Mouse (Mus musculus): Measurements from ENCODE around the gene Fam71e2. TPM values are rescaled to one million over a fixed set of nuclear protein-coding genes. Genes with fewer than 3 reads are reported as not detected.

The Fam71e2 gene
- polyA plus RNA-seq, 1 experiment from 2014 or later, result not detected

- no peak overlapping the region for H3K9ac ChIP-seq (replicated peaks; ENCODE audit: low read depth, low read length)
- peaks cover 17% of the 10 kb centered on the region for H3K36me3 ChIP-seq (ENCODE audit: control insufficient read depth, insufficient read depth, low read length)
- H3K9me3 ChIP-seq (ENCODE audit: control insufficient read depth, low read depth, low read length), result no peaks in the 10 kb centered on the region
- no peak overlapping the region for H3K4me3 ChIP-seq (ENCODE audit: low read depth, low read length)
- 88% methylated on average over 22 of the region's 22 CpGs for WGBS
- H3K27ac ChIP-seq (ENCODE audit: low read length), result no peak overlapping the region
- no peak for ATAC-seq (ENCODE audit: insufficient number of reproducible peaks, insufficient read depth, low FRiP score, low read depth)
- H3K27me3 ChIP-seq (ENCODE audit: control insufficient read depth, insufficient read depth, low read length), result no peaks in the 10 kb centered on the region
- no peak overlapping the region for H3K4me2 ChIP-seq (replicated peaks; ENCODE audit: low read depth, low read length)
- H3K4me1 ChIP-seq (ENCODE audit: control insufficient read depth, insufficient read depth, low read length), result peaks cover 15% of the 10 kb centered on the region
These were observed 24.6 kb downstream of the Fam71e2 start for GRCm38 (mm10) chr7:4746326-4746980.

GRCm38 (mm10) chr7:4744886-4745285 is 26.2 kb downstream of the Fam71e2 start:
- Histone ChIP-seq H3K4me2 (replicated peaks; ENCODE audit: low read depth, low read length) (no peak overlapping the region), H3K4me3 (ENCODE audit: low read depth, low read length) (no peak overlapping the region), H3K27ac (ENCODE audit: low read length) (no peak overlapping the region), H3K9ac (replicated peaks; ENCODE audit: low read depth, low read length) (no peak overlapping the region), H3K9me3 (ENCODE audit: control insufficient read depth, low read depth, low read length) (no peaks in the 10 kb centered on the region), H3K36me3 (ENCODE audit: control insufficient read depth, insufficient read depth, low read length) (peaks cover 17% of the 10 kb centered on the region), H3K27me3 (ENCODE audit: control insufficient read depth, insufficient read depth, low read length) (no peaks in the 10 kb centered on the region), H3K4me1 (ENCODE audit: control insufficient read depth, insufficient read depth, low read length) (peaks cover 18% of the 10 kb centered on the region)
- no peak for ATAC-seq (ENCODE audit: insufficient number of reproducible peaks, insufficient read depth, low FRiP score, low read depth)
- WGBS, result 94% methylated on average over 6 of the region's 6 CpGs

GRCm38 (mm10) chr7:4743354-4743753 is 27.7 kb downstream of the Fam71e2 start:
- Histone ChIP-seq H3K9ac (replicated peaks; ENCODE audit: low read depth, low read length) (no peak overlapping the region), H3K36me3 (ENCODE audit: control insufficient read depth, insufficient read depth, low read length) (peaks cover 17% of the 10 kb centered on the region), H3K4me1 (ENCODE audit: control insufficient read depth, insufficient read depth, low read length) (peaks cover 20% of the 10 kb centered on the region), H3K9me3 (ENCODE audit: control insufficient read depth, low read depth, low read length) (no peaks in the 10 kb centered on the region), H3K4me3 (ENCODE audit: low read depth, low read length) (no peak overlapping the region), H3K27me3 (ENCODE audit: control insufficient read depth, insufficient read depth, low read length) (no peaks in the 10 kb centered on the region), H3K4me2 (replicated peaks; ENCODE audit: low read depth, low read length) (no peak overlapping the region), H3K27ac (ENCODE audit: low read length) (no peak overlapping the region)
- ATAC-seq (ENCODE audit: insufficient number of reproducible peaks, insufficient read depth, low FRiP score, low read depth), result no peak
- WGBS, result 56% methylated on average over 2 of the region's 2 CpGs

- H3K4me3 ChIP-seq (ENCODE audit: low read depth, low read length), result no peak overlapping the region
- no peak overlapping the region for H3K4me2 ChIP-seq (replicated peaks; ENCODE audit: low read depth, low read length)
- ATAC-seq (ENCODE audit: insufficient number of reproducible peaks, insufficient read depth, low FRiP score, low read depth), result no peak
- H3K36me3 ChIP-seq (ENCODE audit: control insufficient read depth, insufficient read depth, low read length), result peaks cover 17% of the 10 kb centered on the region
- 64% methylated on average over 6 of the region's 6 CpGs for WGBS
- no peak overlapping the region for H3K27ac ChIP-seq (ENCODE audit: low read length)
- H3K4me1 ChIP-seq (ENCODE audit: control insufficient read depth, insufficient read depth, low read length), result peaks cover 20% of the 10 kb centered on the region
- H3K9me3 ChIP-seq (ENCODE audit: control insufficient read depth, low read depth, low read length), result no peaks in the 10 kb centered on the region
- H3K27me3 ChIP-seq (ENCODE audit: control insufficient read depth, insufficient read depth, low read length), result no peaks in the 10 kb centered on the region
- no peak overlapping the region for H3K9ac ChIP-seq (replicated peaks; ENCODE audit: low read depth, low read length)
These were observed 28.7 kb downstream of the Fam71e2 start for GRCm38 (mm10) chr7:4742482-4742819.

- ATAC-seq (ENCODE audit: insufficient number of reproducible peaks, insufficient read depth, low FRiP score, low read depth), result no peak
- Histone ChIP-seq H3K4me2 (replicated peaks; ENCODE audit: low read depth, low read length) (peak overlapping the region; percentile 62), H3K9me3 (ENCODE audit: control insufficient read depth, low read depth, low read length) (no peaks in the 10 kb centered on the region), H3K27ac (ENCODE audit: low read length) (no peak overlapping the region; the same call in 1 of the 2 replicates), H3K4me3 (ENCODE audit: low read depth, low read length) (peak overlapping the region; percentile 64; the same call in 1 of the 2 replicates), H3K4me1 (ENCODE audit: control insufficient read depth, insufficient read depth, low read length) (peaks cover 20% of the 10 kb centered on the region), H3K27me3 (ENCODE audit: control insufficient read depth, insufficient read depth, low read length) (no peaks in the 10 kb centered on the region), H3K36me3 (ENCODE audit: control insufficient read depth, insufficient read depth, low read length) (peaks cover 17% of the 10 kb centered on the region), H3K9ac (replicated peaks; ENCODE audit: low read depth, low read length) (0 out of 2 replicates have a peak overlapping the region, but pooled peaks have one; percentile 73)
- 69% methylated on average over 21 of the region's 21 CpGs for WGBS
These were observed 29.2 kb downstream of the Fam71e2 start for GRCm38 (mm10) chr7:4741672-4742481.

GRCm38 (mm10) chr7:4741151-4741550 is 30.0 kb downstream of the Fam71e2 start:
- peak overlapping the region; percentile 90; the same call in 1 of the 2 replicates for H3K27ac ChIP-seq (ENCODE audit: low read length)
- H3K4me2 ChIP-seq (replicated peaks; ENCODE audit: low read depth, low read length), result peak overlapping the region; percentile 62
- peaks cover 20% of the 10 kb centered on the region for H3K4me1 ChIP-seq (ENCODE audit: control insufficient read depth, insufficient read depth, low read length)
- WGBS, result 4% methylated on average over 4 of the region's 4 CpGs
- no peak for ATAC-seq (ENCODE audit: insufficient number of reproducible peaks, insufficient read depth, low FRiP score, low read depth)
- H3K27me3 ChIP-seq (ENCODE audit: control insufficient read depth, insufficient read depth, low read length), result no peaks in the 10 kb centered on the region
- peaks cover 11% of the 10 kb centered on the region for H3K36me3 ChIP-seq (ENCODE audit: control insufficient read depth, insufficient read depth, low read length)
- peak overlapping the region; percentile 73; the same call in 1 of the 2 replicates for H3K9ac ChIP-seq (replicated peaks; ENCODE audit: low read depth, low read length)
- no peaks in the 10 kb centered on the region for H3K9me3 ChIP-seq (ENCODE audit: control insufficient read depth, low read depth, low read length)
- peak overlapping the region; percentile 64 for H3K4me3 ChIP-seq (ENCODE audit: low read depth, low read length)

- ATAC-seq (ENCODE audit: insufficient number of reproducible peaks, insufficient read depth, low FRiP score, low read depth), result peak; percentile 19
- Histone ChIP-seq H3K27me3 (ENCODE audit: control insufficient read depth, insufficient read depth, low read length) (no peaks in the 10 kb centered on the region), H3K4me3 (ENCODE audit: low read depth, low read length) (peak overlapping the region; percentile 64), H3K9ac (replicated peaks; ENCODE audit: low read depth, low read length) (peak overlapping the region; percentile 73), H3K9me3 (ENCODE audit: control insufficient read depth, low read depth, low read length) (no peaks in the 10 kb centered on the region), H3K4me2 (replicated peaks; ENCODE audit: low read depth, low read length) (peak overlapping the region; percentile 62), H3K36me3 (ENCODE audit: control insufficient read depth, insufficient read depth, low read length) (peaks cover 9% of the 10 kb centered on the region), H3K27ac (ENCODE audit: low read length) (peak overlapping the region; percentile 90), H3K4me1 (ENCODE audit: control insufficient read depth, insufficient read depth, low read length) (peaks cover 20% of the 10 kb centered on the region)
- WGBS, result 0% methylated on average over 11 of the region's 14 CpGs
These were observed 30.8 kb downstream of the Fam71e2 start for GRCm38 (mm10) chr7:4740309-4740727.

GRCm38 (mm10) chr7:4739544-4740275 is 31.4 kb downstream of the Fam71e2 start, which contains the start of gene Kmt5c:
Gene Kmt5c, plus strand, starts transcription at chr7:4740115.
- Histone ChIP-seq H3K9ac (replicated peaks; ENCODE audit: low read depth, low read length) (peak within 1 kb of the TSS; percentile 73), H3K36me3 (ENCODE audit: control insufficient read depth, insufficient read depth, low read length) (peaks cover 8% of the 10 kb centered on the region), H3K27me3 (ENCODE audit: control insufficient read depth, insufficient read depth, low read length) (no peaks in the 10 kb centered on the region), H3K9me3 (ENCODE audit: control insufficient read depth, low read depth, low read length) (no peaks in the 10 kb centered on the region), H3K27ac (ENCODE audit: low read length) (peak within 1 kb of the TSS; percentile 90), H3K4me2 (replicated peaks; ENCODE audit: low read depth, low read length) (peak within 1 kb of the TSS; percentile 62), H3K4me1 (ENCODE audit: control insufficient read depth, insufficient read depth, low read length) (peaks cover 20% of the 10 kb centered on the region), H3K4me3 (ENCODE audit: low read depth, low read length) (peak within 1 kb of the TSS; percentile 64)
- peak; percentile 96 for ATAC-seq (ENCODE audit: insufficient number of reproducible peaks, insufficient read depth, low FRiP score, low read depth)
- under 1% methylated on average over 36 of the region's 44 CpGs for WGBS

All from stomach, embryonic 14.5 days (tissue).